Mouse (Mus musculus) MEL (cell line): ENCODE results near the gene Adgre5. TPM values are rescaled to one million over a fixed set of nuclear protein-coding genes. Genes with fewer than 3 reads are reported as not detected.

Experiments used
- DNase-seq: peaks from one replicate; pipeline ENCODE4 v3.0.0; 2011; ENCODE audit warnings: low read depth, low spot score
- H3K27ac ChIP-seq: 2 replicates; pipeline ENCODE4 v1.5.1; 2012; ENCODE audit warnings: low read depth, mild to moderate bottlenecking, control low read depth, low read length, moderate library complexity; ENCODE audit not compliant: control insufficient read depth
- H3K27me3 ChIP-seq, 2 experiments: fragments of 150-350 bp in 1 of 2; sonication (generic) in 1 of 2; 2 replicates each; pipeline ENCODE4 v1.6.1; 2012; ENCODE audit warnings: low read length in 2 of 2, mild to moderate bottlenecking in 2 of 2, improper control_type of control experiment in 1 of 2, moderate library complexity in 1 of 2; ENCODE audit not compliant: insufficient read depth in 2 of 2, control insufficient read depth in 1 of 2
- H3K36me3 ChIP-seq, 2 experiments: 2 replicates each; pipeline ENCODE4 v1.6.1; 2012 to 2014; ENCODE audit warnings: low read length in 2 of 2, improper control_type of control experiment in 1 of 2, inconsistent platforms in 1 of 2, mild to moderate bottlenecking in 1 of 2; ENCODE audit not compliant: insufficient read depth in 2 of 2, control insufficient read depth in 1 of 2
- H3K4me1 ChIP-seq, 2 experiments: fragments of 150-350 bp in 1 of 2; sonication (generic) in 1 of 2; 2 replicates each; pipeline ENCODE4 v1.6.1; 2012; ENCODE audit warnings: low read length in 2 of 2, improper control_type of control experiment in 1 of 2, mild to moderate bottlenecking in 1 of 2; ENCODE audit not compliant: insufficient read depth in 2 of 2, control insufficient read depth in 1 of 2
- H3K4me3 ChIP-seq, 2 experiments: fragments of 150-350 bp in 1 of 2; sonication (generic) in 1 of 2; 2 replicates each; pipeline ENCODE4 v1.5.1; 2012; ENCODE audit warnings: low read depth in 2 of 2, low read length in 2 of 2, mild to moderate bottlenecking in 2 of 2, moderate library complexity in 2 of 2, control low read depth in 1 of 2, improper control_type of control experiment in 1 of 2; ENCODE audit not compliant: control insufficient read depth in 1 of 2, insufficient read depth in 1 of 2
- H3K79me2 ChIP-seq: 2 replicates; pipeline ENCODE4 v1.6.1; 2012; ENCODE audit warnings: mild to moderate bottlenecking, low read length, moderate library complexity; ENCODE audit not compliant: control insufficient read depth, poor library complexity, insufficient read depth
- H3K9ac ChIP-seq: 2 replicates; pipeline ENCODE4 v1.6.1; 2012; ENCODE audit warnings: low read depth, mild to moderate bottlenecking, control low read depth, low read length, moderate library complexity; ENCODE audit not compliant: control insufficient read depth, poor library complexity, severe bottlenecking
- H3K9me3 ChIP-seq: fragments of 150-350 bp; sonication (generic); replicated peaks from 2 replicates; pipeline ENCODE4 v1.6.1; 2012; ENCODE audit warnings: mild to moderate bottlenecking, low read length, improper control_type of control experiment, moderate library complexity; ENCODE audit not compliant: insufficient read depth
- CHD1 ChIP-seq: IDR thresholded peaks from 2 replicates; pipeline ENCODE4 v1.6.1; 2012; ENCODE audit warnings: low read depth, mild to moderate bottlenecking, inconsistent platforms, low read length, improper control_type of control experiment
- E2F4 ChIP-seq: IDR thresholded peaks from 2 replicates; pipeline ENCODE4 v1.6.1; 2011; ENCODE audit warnings: low read depth, low read length, improper control_type of control experiment, borderline replicate concordance
- GATA1 ChIP-seq: IDR thresholded peaks from 2 replicates; pipeline ENCODE4 v1.6.1; 2011; ENCODE audit warnings: low read depth, low read length, improper control_type of control experiment
- HCFC1 ChIP-seq: IDR thresholded peaks from 2 replicates; pipeline ENCODE4 v1.6.1; 2012; ENCODE audit warnings: low read depth, mild to moderate bottlenecking, inconsistent platforms, low read length, improper control_type of control experiment, moderate library complexity
- KAT2A ChIP-seq: conservative IDR thresholded peaks from 2 replicates; pipeline ENCODE4 v1.6.1; 2012; ENCODE audit warnings: low read depth, low read length, improper control_type of control experiment, inconsistent platforms
- MAFK ChIP-seq: IDR thresholded peaks from 2 replicates; pipeline ENCODE4 v1.6.1; 2011; ENCODE audit warnings: low read depth, mild to moderate bottlenecking, low read length, improper control_type of control experiment, borderline replicate concordance
- MEF2A ChIP-seq: IDR thresholded peaks from 2 replicates; pipeline ENCODE4 v1.6.1; 2014; ENCODE audit warnings: low read depth, mild to moderate bottlenecking, inconsistent platforms, low read length, improper control_type of control experiment; ENCODE audit not compliant: poor library complexity, insufficient replicate concordance, severe bottlenecking; ENCODE audit errors: extremely low read depth
- MXI1 ChIP-seq: IDR thresholded peaks from 2 replicates; pipeline ENCODE4 v1.6.1; 2011; ENCODE audit warnings: mild to moderate bottlenecking, low read depth, low read length, improper control_type of control experiment
- MYB ChIP-seq: IDR thresholded peaks from 2 replicates; pipeline ENCODE4 v1.6.1; 2011; ENCODE audit warnings: mild to moderate bottlenecking, low read depth, low read length, improper control_type of control experiment
- MYC ChIP-seq: IDR thresholded peaks from 2 replicates; pipeline ENCODE4 v1.6.1; 2011; ENCODE audit warnings: low read depth, mild to moderate bottlenecking, low read length, improper control_type of control experiment, moderate library complexity
- NRF1 ChIP-seq: IDR thresholded peaks from 2 replicates; pipeline ENCODE4 v1.6.1; 2014; ENCODE audit warnings: low read depth, mild to moderate bottlenecking, inconsistent platforms, low read length, improper control_type of control experiment, moderate library complexity; ENCODE audit not compliant: poor library complexity, insufficient read depth, severe bottlenecking
- POLR2A ChIP-seq, 2 experiments: IDR thresholded peaks; 2 replicates each; pipeline ENCODE4 v1.6.1; 2011 to 2012; ENCODE audit warnings: low read length in 2 of 2, mild to moderate bottlenecking in 2 of 2, control low read depth in 1 of 2, improper control_type of control experiment in 1 of 2, low read depth in 1 of 2, moderate library complexity in 1 of 2; ENCODE audit not compliant: control insufficient read depth in 1 of 2, insufficient read depth in 1 of 2, poor library complexity in 1 of 2
- POLR2AphosphoS2 ChIP-seq: IDR thresholded peaks from 2 replicates; pipeline ENCODE4 v1.6.1; 2011; ENCODE audit warnings: low read length, improper control_type of control experiment
- POLR2AphosphoS5 ChIP-seq: IDR thresholded peaks from 2 replicates; pipeline ENCODE4 v1.6.1; 2012; ENCODE audit warnings: low read depth, borderline replicate concordance, mild to moderate bottlenecking, inconsistent platforms, low read length, moderate library complexity, mixed read lengths
- RAD21 ChIP-seq: IDR thresholded peaks from 2 replicates; pipeline ENCODE4 v1.6.1; 2011; ENCODE audit warnings: mild to moderate bottlenecking, low read depth, low read length, improper control_type of control experiment
- RCOR1 ChIP-seq: IDR thresholded peaks from 2 replicates; pipeline ENCODE4 v1.6.1; 2012; ENCODE audit warnings: low read depth, mild to moderate bottlenecking, inconsistent platforms, low read length, improper control_type of control experiment
- SMC3 ChIP-seq: IDR thresholded peaks from 2 replicates; pipeline ENCODE4 v1.6.1; 2011; ENCODE audit warnings: low read depth, low read length, improper control_type of control experiment
- TAL1 ChIP-seq: IDR thresholded peaks from 2 replicates; pipeline ENCODE4 v1.6.1; 2012; ENCODE audit warnings: mild to moderate bottlenecking, inconsistent platforms, low read length, moderate library complexity, mixed read lengths
- TCF12 ChIP-seq: IDR thresholded peaks from 2 replicates; pipeline ENCODE4 v1.6.1; 2014; ENCODE audit warnings: low read depth, mild to moderate bottlenecking, inconsistent platforms, low read length, improper control_type of control experiment, moderate library complexity
- USF1 ChIP-seq: IDR thresholded peaks from 2 replicates; pipeline ENCODE4 v1.6.1; 2014; ENCODE audit warnings: low read depth, mild to moderate bottlenecking, inconsistent platforms, low read length, improper control_type of control experiment, moderate library complexity
- ZC3H11A ChIP-seq: IDR thresholded peaks from 2 replicates; pipeline ENCODE4 v1.6.1; 2012; ENCODE audit warnings: low read depth, mild to moderate bottlenecking, inconsistent platforms, low read length, improper control_type of control experiment
- ZKSCAN1 ChIP-seq: IDR thresholded peaks from 2 replicates; pipeline ENCODE4 v1.6.1; 2012; ENCODE audit warnings: low read depth, mild to moderate bottlenecking, inconsistent platforms, low read length, improper control_type of control experiment, moderate library complexity
- ZMIZ1 ChIP-seq: IDR thresholded peaks from 2 replicates; pipeline ENCODE4 v1.6.1; 2012; ENCODE audit warnings: low read depth, mild to moderate bottlenecking, inconsistent platforms, low read length, improper control_type of control experiment, moderate library complexity
- ZNF384 ChIP-seq: IDR thresholded peaks from 2 replicates; pipeline ENCODE4 v1.6.1; 2012; ENCODE audit warnings: low read depth, mild to moderate bottlenecking, inconsistent platforms, low read length, improper control_type of control experiment
- polyA plus RNA-seq, 2 experiments: library from polyadenylated mRNA; stranded (reverse) in 1 of 2; unstranded in 1 of 2; fragments of >175 nt in 1 of 2; fragments of >200 nt in 1 of 2; gene quantifications; 2 replicates each; pipeline versions ENCODE4 v1.2.1 to v1.2.4; 2012; ENCODE audit warnings: low replicate concordance in 2 of 2, low read depth in 1 of 2; ENCODE audit not compliant: insufficient read length in 2 of 2, insufficient read depth in 1 of 2, missing spikeins in 1 of 2
- total RNA-seq: library from RNA; depleted of rRNA; stranded (reverse); fragments of 300-350 nt; gene quantifications from 2 replicates; pipeline ENCODE4 v1.2.3, GENCODE M21; 2012

Adgre5 gene
- total and polyA plus RNA-seq, 3 experiments, result 18.5 to 21.4 TPM; not detected in 1

DNA sequence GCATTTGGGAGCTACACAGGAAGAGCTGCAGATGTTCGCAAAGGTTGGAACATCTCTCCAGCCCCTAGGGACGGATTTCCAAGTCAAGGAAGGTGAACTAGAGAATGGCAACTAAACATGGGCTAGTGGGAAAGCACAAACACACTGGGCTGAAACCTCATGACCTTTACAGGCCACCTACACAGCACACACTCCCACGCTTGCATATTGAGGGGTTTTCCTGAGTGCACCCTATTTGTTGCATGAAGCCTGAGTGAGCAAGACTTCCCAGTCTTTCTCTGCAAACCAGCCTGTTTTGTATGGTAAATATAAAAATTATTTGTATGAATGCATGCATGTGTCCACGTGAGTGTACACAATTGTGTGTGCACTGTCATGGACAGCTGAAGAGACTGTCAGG, 48.7 kb upstream of the Adgre5 start:
- H3K4me1 ChIP-seq, result no peaks in the 10 kb centered on the region
- H3K4me3 ChIP-seq, result no peak overlapping the region
- H3K27ac ChIP-seq, result no peak overlapping the region
- no peaks in the 10 kb centered on the region for H3K79me2 ChIP-seq
- no peak for TF ChIP-seq E2F4
- TF ChIP-seq ZMIZ1, result no peak
- no peak for TF ChIP-seq NRF1
- no peak for TF ChIP-seq TAL1
- TF ChIP-seq USF1, result no peak
- TF ChIP-seq ZKSCAN1, result no peak
- no peak for TF ChIP-seq RCOR1
- no peak for TF ChIP-seq HCFC1
- TF ChIP-seq POLR2AphosphoS5, result no peak
- TF ChIP-seq ZNF384, result no peak
- no peak for TF ChIP-seq GATA1
- TF ChIP-seq CHD1, result no peak
- H3K9me3 ChIP-seq, result no peaks in the 10 kb centered on the region
- no peak overlapping the region for H3K9ac ChIP-seq
- peaks cover 3 to 4% of the 10 kb centered on the region in 2 experiments; a peak in 3 of 4 replicates for H3K27me3 ChIP-seq
- no peak for DNase-seq
- no peaks in the 10 kb centered on the region for H3K36me3 ChIP-seq

DNA sequence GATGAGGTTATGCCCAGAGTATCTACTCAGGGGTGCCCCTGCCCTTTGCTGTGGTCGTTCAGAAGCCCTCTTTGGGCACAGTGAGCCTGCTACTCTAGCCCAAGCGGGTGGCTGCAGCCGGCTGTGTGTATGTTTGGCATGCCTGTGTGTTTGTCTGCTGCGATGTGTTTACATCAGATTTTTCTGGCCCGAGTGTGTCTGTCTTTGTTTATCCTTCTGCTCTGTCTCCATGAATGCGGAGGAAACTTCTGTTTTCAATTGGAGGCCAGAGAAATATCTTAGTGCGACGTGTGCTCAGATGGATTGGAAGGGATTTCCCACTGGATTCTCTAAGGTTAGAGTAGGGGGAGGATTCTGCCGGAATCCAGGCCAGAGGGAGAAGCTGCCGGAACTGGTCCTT, 43.9 kb upstream of the Adgre5 start:
- H3K27me3 ChIP-seq, result peaks cover 0 to 1% of the 10 kb centered on the region in 2 experiments; a peak in 1 of 4 replicates
- TF ChIP-seq POLR2AphosphoS2 (no peak), TCF12 (no peak), MAFK (no peak), RCOR1 (no peak), HCFC1 (no peak), RAD21 (no peak), E2F4 (no peak), USF1 (no peak), MEF2A (no peak), ZNF384 (no peak), POLR2A (IDR thresholded peaks at IDR 0.05; ENCODE audit: control insufficient read depth in 1 of 2, insufficient read depth in 1 of 2, low read depth in 1 of 2, low read length in 2 of 2, poor library complexity in 1 of 2) (no peak), ZC3H11A (no peak), MYC (no peak), MYB (no peak), SMC3 (no peak), POLR2AphosphoS5 (no peak), KAT2A (no peak), ZMIZ1 (no peak), MXI1 (no peak)
- TF ChIP-seq, all 39 proteins: peak for 0
- Histone ChIP-seq H3K27ac (no peak overlapping the region), H3K9ac (no peak overlapping the region), H3K4me1 (peaks cover 3 to 4% of the 10 kb centered on the region in 2 experiments), H3K4me3 (no peak overlapping the region), H3K9me3 (no peaks in the 10 kb centered on the region), H3K79me2 (no peaks in the 10 kb centered on the region), H3K36me3 (no peaks in the 10 kb centered on the region)
- no peak for DNase-seq
